Mouse (Mus musculus) intestine, embryonic 15.5 days (tissue): ENCODE data around the gene Evl. TPM values are rescaled to one million over a fixed set of nuclear protein-coding genes. Genes with fewer than 3 reads are reported as not detected.

Source experiments
- microRNA counts: library from miRNA; unstranded; fragments of <30 nt; microRNA quantifications from one replicate; lab custom pipeline; 2016
- polyA plus RNA-seq: library from polyadenylated mRNA; unstranded; fragments of >200 nt; fragmentation: Nextera tagmentation; extraction: Ambion mirVana; gene quantifications from 2 replicates; pipeline ENCODE4 v1.2.1, GENCODE M21; 2015

Gene Evl
- polyA plus RNA-seq, 1 experiment from 2014 or later = 43.8 TPM

MicroRNAs within 50 kb of the gene (microRNA counts, 519-probe panel; counts per million panel counts)
- microRNA mmu-miR-342-3p (lab: Ali Mortazavi, UCI) (3,490 counts per million, percentile 86 among the panel's probes with 10 or more counts), microRNA mmu-miR-342-5p (lab: Ali Mortazavi, UCI) (97.1 counts per million, percentile 29 among the panel's probes with 10 or more counts)

Other genes starting within 250 kb of the Evl start
- gene Hhipl1, start 248.4 kb upstream of the Evl start, polyA plus RNA-seq = 0.55 and 0.69 TPM in 2 replicates
- gene Cyp46a1, start 220.3 kb upstream of the Evl start, polyA plus RNA-seq = 5.3 and 5.4 TPM in 2 replicates
- 63.7 and 67.0 TPM in 2 replicates for gene Eml1, start 183.8 kb upstream of the Evl start, polyA plus RNA-seq
- gene Degs2, start 147.6 kb downstream of the Evl start, polyA plus RNA-seq = 88.3 and 109 TPM in 2 replicates
- 15.3 and 15.7 TPM in 2 replicates for gene Yy1, start 238.3 kb downstream of the Evl start, polyA plus RNA-seq